Mouse (Mus musculus) forebrain, embryonic 15.5 days (tissue): ENCODE results near the gene Zdhhc17. TPM values are rescaled to one million over a fixed set of nuclear protein-coding genes. Genes with fewer than 3 reads are reported as not detected.

Experiments used
- ATAC-seq: fragments of 200-750 bp; cut with Nextera tagmentation; replicated peaks from 2 replicates; pipeline ENCODE4 v1.8.0; 2017; ENCODE audit warnings: mild to moderate bottlenecking, moderate TSS enrichment, moderate library complexity
- H3K27ac ChIP-seq: fragments of 300-500 bp; sonication (generic); replicated peaks from 2 replicates; pipeline ENCODE4 v1.5.1; 2015; ENCODE audit warnings: mild to moderate bottlenecking, inconsistent platforms
- H3K27me3 ChIP-seq: fragments of 300-500 bp; sonication (generic); 2 replicates; pipeline ENCODE4 v1.6.1; 2015; ENCODE audit warnings: inconsistent platforms
- H3K36me3 ChIP-seq: fragments of 300-500 bp; sonication (generic); 2 replicates; pipeline ENCODE4 v1.6.1; 2015; ENCODE audit warnings: mild to moderate bottlenecking, inconsistent platforms
- H3K4me1 ChIP-seq: fragments of 300-500 bp; sonication (generic); 2 replicates; pipeline ENCODE4 v1.6.1; 2015; ENCODE audit warnings: inconsistent platforms
- H3K4me2 ChIP-seq: fragments of 300-500 bp; sonication (generic); replicated peaks from 2 replicates; pipeline ENCODE4 v1.6.1; 2015; ENCODE audit warnings: mild to moderate bottlenecking, inconsistent platforms
- H3K4me3 ChIP-seq: fragments of 300-500 bp; sonication (generic); 2 replicates; pipeline ENCODE4 v1.5.1; 2015; ENCODE audit warnings: mild to moderate bottlenecking, inconsistent platforms
- H3K9ac ChIP-seq: fragments of 300-500 bp; sonication (generic); replicated peaks from 2 replicates; pipeline ENCODE4 v1.6.1; 2015; ENCODE audit warnings: mild to moderate bottlenecking, inconsistent platforms
- H3K9me3 ChIP-seq: fragments of 300-500 bp; sonication (generic); 2 replicates; pipeline ENCODE4 v1.6.1; 2016; ENCODE audit warnings: inconsistent platforms
- WGBS: fragments of 180-500 bp; shearing (Covaris S2); methylation state at CpG from one replicate; pipeline ENCODE4 v1.1.7; 2015; ENCODE audit warnings: mixed read lengths; 5-methylcytosine and 5-hydroxymethylcytosine counted together
- polyA plus RNA-seq: library from polyadenylated mRNA; unstranded; fragments of >200 nt; fragmentation: Nextera tagmentation; extraction: Ambion mirVana; gene quantifications from 2 replicates; pipeline ENCODE4 v1.2.1, GENCODE M21; 2015

Gene Zdhhc17
- polyA plus RNA-seq, 1 experiment from 2014 or later, result 55.5 TPM

GRCm38 (mm10) chr10:110974463-110974862, 35.5 kb downstream of the Zdhhc17 start:
- 51% methylated on average over 3 of the region's 3 CpGs for WGBS

GRCm38 (mm10) chr10:110971998-110972397, 37.9 kb downstream of the Zdhhc17 start:
- Histone ChIP-seq H3K9ac (no peak overlapping the region), H3K4me2 (no peak overlapping the region), H3K4me3 (no peak overlapping the region), H3K36me3 (peaks cover 29% of the 10 kb centered on the region), H3K9me3 (no peaks in the 10 kb centered on the region), H3K27ac (no peak overlapping the region), H3K27me3 (no peaks in the 10 kb centered on the region), H3K4me1 (0 out of 2 replicates have a peak, but pooled peaks cover 2% of the 10 kb centered on the region)
- ATAC-seq, result no peak
- WGBS, result 90% methylated on average over 9 of the region's 9 CpGs

More at GRCm38 (mm10) chr10:110974463-110974862, 35.5 kb downstream of the Zdhhc17 start:
- Histone ChIP-seq H3K4me1 (0 out of 2 replicates have a peak, but pooled peaks cover 2% of the 10 kb centered on the region), H3K36me3 (peaks cover 23% of the 10 kb centered on the region), H3K9me3 (no peaks in the 10 kb centered on the region), H3K4me2 (no peak overlapping the region), H3K27me3 (no peaks in the 10 kb centered on the region), H3K27ac (no peak overlapping the region), H3K9ac (no peak overlapping the region), H3K4me3 (no peak overlapping the region)
- ATAC-seq, result peak; percentile 54; the same call in 1 of the 2 replicates

- no peak overlapping the region for H3K4me3 ChIP-seq
- no peak overlapping the region for H3K27ac ChIP-seq
- H3K4me2 ChIP-seq, result no peak overlapping the region
- 0 out of 2 replicates have a peak, but pooled peaks cover 2% of the 10 kb centered on the region for H3K4me1 ChIP-seq
- WGBS, result 90% methylated on average over 6 of the region's 6 CpGs
- H3K9ac ChIP-seq, result no peak overlapping the region
- H3K9me3 ChIP-seq, result no peaks in the 10 kb centered on the region
- H3K36me3 ChIP-seq, result peaks cover 31% of the 10 kb centered on the region
- no peaks in the 10 kb centered on the region for H3K27me3 ChIP-seq
- ATAC-seq, result no peak
Observed at GRCm38 (mm10) chr10:110971483-110971882, 38.5 kb downstream of the Zdhhc17 start.

- Histone ChIP-seq H3K9me3 (no peaks in the 10 kb centered on the region), H3K9ac (no peak overlapping the region), H3K27me3 (no peaks in the 10 kb centered on the region), H3K4me1 (0 out of 2 replicates have a peak, but pooled peaks cover 2% of the 10 kb centered on the region), H3K4me2 (no peak overlapping the region), H3K4me3 (no peak overlapping the region), H3K27ac (no peak overlapping the region), H3K36me3 (peaks cover 31% of the 10 kb centered on the region)
- ATAC-seq, result no peak
- 88% methylated on average over 3 of the region's 3 CpGs for WGBS
Observed at GRCm38 (mm10) chr10:110971044-110971443, 38.9 kb downstream of the Zdhhc17 start.

- peaks cover 17% of the 10 kb centered on the region for H3K36me3 ChIP-seq
- 49% methylated on average over 1 of the region's 1 CpGs for WGBS
- no peaks in the 10 kb centered on the region for H3K9me3 ChIP-seq
- H3K27me3 ChIP-seq, result no peaks in the 10 kb centered on the region
- no peak overlapping the region for H3K4me3 ChIP-seq
- no peak overlapping the region for H3K27ac ChIP-seq
- H3K4me1 ChIP-seq, result no peaks in the 10 kb centered on the region
- H3K9ac ChIP-seq, result no peak overlapping the region
- ATAC-seq, result no peak
- no peak overlapping the region for H3K4me2 ChIP-seq
Observed at GRCm38 (mm10) chr10:110962172-110962571, 47.8 kb downstream of the Zdhhc17 start.

- Histone ChIP-seq H3K27ac (no peak overlapping the region), H3K9me3 (no peaks in the 10 kb centered on the region), H3K9ac (no peak overlapping the region), H3K27me3 (no peaks in the 10 kb centered on the region), H3K4me1 (no peaks in the 10 kb centered on the region), H3K4me2 (no peak overlapping the region), H3K36me3 (peaks cover 18% of the 10 kb centered on the region), H3K4me3 (no peak overlapping the region)
- WGBS, result 92% methylated on average over 6 of the region's 6 CpGs
- no peak for ATAC-seq
Observed at GRCm38 (mm10) chr10:110960841-110961240, 49.1 kb downstream of the Zdhhc17 start.

- no peak overlapping the region for H3K27ac ChIP-seq
- H3K4me1 ChIP-seq, result no peaks in the 10 kb centered on the region
- H3K36me3 ChIP-seq, result peaks cover 28% of the 10 kb centered on the region
- H3K9me3 ChIP-seq, result no peaks in the 10 kb centered on the region
- 95% methylated on average over 8 of the region's 8 CpGs for WGBS
- no peak overlapping the region for H3K4me3 ChIP-seq
- ATAC-seq, result no peak
- H3K27me3 ChIP-seq, result no peaks in the 10 kb centered on the region
- H3K4me2 ChIP-seq, result no peak overlapping the region
- H3K9ac ChIP-seq, result no peak overlapping the region
Observed at GRCm38 (mm10) chr10:110959781-110960180, 50.2 kb downstream of the Zdhhc17 start.

GRCm38 (mm10) chr10:110958879-110959278, 51.1 kb downstream of the Zdhhc17 start:
- H3K4me1 ChIP-seq, result no peaks in the 10 kb centered on the region
- no peak overlapping the region for H3K4me3 ChIP-seq
- 96% methylated on average over 6 of the region's 6 CpGs for WGBS
- no peak for ATAC-seq
- H3K4me2 ChIP-seq, result no peak overlapping the region
- H3K27ac ChIP-seq, result no peak overlapping the region
- H3K27me3 ChIP-seq, result no peaks in the 10 kb centered on the region
- H3K36me3 ChIP-seq, result peaks cover 29% of the 10 kb centered on the region
- no peaks in the 10 kb centered on the region for H3K9me3 ChIP-seq
- H3K9ac ChIP-seq, result no peak overlapping the region

GRCm38 (mm10) chr10:110952937-110953451, 56.9 kb downstream of the Zdhhc17 start:
- Histone ChIP-seq H3K4me3 (no peak overlapping the region), H3K36me3 (peaks cover 35% of the 10 kb centered on the region), H3K4me1 (no peaks in the 10 kb centered on the region), H3K9me3 (no peaks in the 10 kb centered on the region), H3K27ac (0 out of 2 replicates have a peak overlapping the region, but pooled peaks have one; percentile 17), H3K27me3 (no peaks in the 10 kb centered on the region), H3K4me2 (no peak overlapping the region), H3K9ac (no peak overlapping the region)
- peak; percentile 61; the same call in 1 of the 2 replicates for ATAC-seq
- 65% methylated on average over 9 of the region's 9 CpGs for WGBS

GRCm38 (mm10) chr10:110952271-110952670, 57.7 kb downstream of the Zdhhc17 start:
- no peaks in the 10 kb centered on the region for H3K9me3 ChIP-seq
- H3K36me3 ChIP-seq, result peaks cover 42% of the 10 kb centered on the region
- ATAC-seq, result no peak
- no peak overlapping the region for H3K27ac ChIP-seq
- no peaks in the 10 kb centered on the region for H3K4me1 ChIP-seq
- no peaks in the 10 kb centered on the region for H3K27me3 ChIP-seq
- no peak overlapping the region for H3K9ac ChIP-seq
- H3K4me3 ChIP-seq, result no peak overlapping the region
- WGBS, result 71% methylated on average over 8 of the region's 8 CpGs
- H3K4me2 ChIP-seq, result no peak overlapping the region

- no peak for ATAC-seq
- WGBS, result 79% methylated on average over 4 of the region's 4 CpGs
- Histone ChIP-seq H3K9ac (no peak overlapping the region), H3K4me2 (no peak overlapping the region), H3K4me3 (no peak overlapping the region), H3K36me3 (peaks cover 45% of the 10 kb centered on the region), H3K27ac (no peak overlapping the region), H3K9me3 (no peaks in the 10 kb centered on the region), H3K27me3 (no peaks in the 10 kb centered on the region), H3K4me1 (no peaks in the 10 kb centered on the region)
Observed at GRCm38 (mm10) chr10:110951748-110952147, 58.2 kb downstream of the Zdhhc17 start.

GRCm38 (mm10) chr10:110951112-110951511, 58.8 kb downstream of the Zdhhc17 start:
- Histone ChIP-seq H3K4me1 (no peaks in the 10 kb centered on the region), H3K4me3 (no peak overlapping the region), H3K9ac (no peak overlapping the region), H3K27ac (no peak overlapping the region), H3K4me2 (no peak overlapping the region), H3K9me3 (no peaks in the 10 kb centered on the region), H3K36me3 (peaks cover 44% of the 10 kb centered on the region), H3K27me3 (no peaks in the 10 kb centered on the region)
- 80% methylated on average over 1 of the region's 1 CpGs for WGBS
- no peak for ATAC-seq

GRCm38 (mm10) chr10:110947574-110947973, 62.4 kb downstream of the Zdhhc17 start:
- H3K9me3 ChIP-seq, result no peaks in the 10 kb centered on the region
- no peak overlapping the region for H3K27ac ChIP-seq
- no peak overlapping the region for H3K4me3 ChIP-seq
- H3K4me2 ChIP-seq, result no peak overlapping the region
- no peak for ATAC-seq
- WGBS, result 86% methylated on average over 4 of the region's 4 CpGs
- no peaks in the 10 kb centered on the region for H3K27me3 ChIP-seq
- peaks cover 49% of the 10 kb centered on the region for H3K36me3 ChIP-seq
- no peak overlapping the region for H3K9ac ChIP-seq
- H3K4me1 ChIP-seq, result no peaks in the 10 kb centered on the region
